In the genomic region with DNA sequence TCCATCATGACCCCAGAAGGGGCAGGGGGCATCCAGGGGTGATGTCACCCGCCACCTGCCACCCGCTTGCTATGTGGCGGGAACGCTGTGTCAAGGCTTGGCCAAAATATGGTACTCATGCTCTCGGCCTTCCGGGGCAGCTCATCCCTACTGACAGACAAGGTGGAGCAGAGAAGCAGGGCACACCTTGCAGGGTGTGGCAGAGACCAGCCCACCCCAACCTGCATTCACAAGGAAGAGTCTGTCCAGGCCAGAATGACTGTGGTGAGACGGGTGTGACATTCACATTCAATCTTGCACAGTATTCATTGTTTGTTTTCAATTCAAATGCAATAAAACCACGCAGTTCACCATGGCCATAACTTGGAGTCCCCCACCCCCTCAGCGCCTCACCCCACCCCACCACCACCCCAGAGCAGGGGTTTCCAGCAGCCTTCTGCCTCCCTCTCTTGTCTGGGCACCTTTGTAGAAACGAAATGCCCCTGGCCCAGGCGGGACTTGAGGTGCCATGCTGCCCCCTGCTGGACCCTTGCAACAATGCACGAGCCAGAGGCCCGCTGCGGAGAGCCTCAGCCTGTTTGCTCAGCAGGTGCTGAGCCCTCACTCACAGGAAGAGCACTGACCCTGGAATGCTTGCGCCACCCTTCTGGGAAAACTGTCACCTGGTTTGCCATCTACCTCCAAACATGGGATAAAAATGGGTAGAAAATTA, we compare ENCODE assay signal across 9 mouse cellular contexts. TPM values are rescaled to one million over a fixed set of nuclear protein-coding genes. Genes with fewer than 3 reads are reported as not detected.
DNase-seq lines count a peak whose midpoint lies in the region; ATAC-seq and TF ChIP-seq lines count a peak whose summit lies in the region.
"Had no signal": no experiment of that assay in that cellular context is flagged by ENCODE, and none has a peak within 500 bp of the region (broad histone marks: within the 10 kb centered on the region; RNA-seq: fewer than 3 reads in every experiment).

No protein-coding gene starts in this region.

- no peak overlapping the region for H3K27ac ChIP-seq in hindbrain, embryonic 11.5 days (ENCODE audit: low read depth, low read length)

- peaks cover 83% of the 10 kb centered on the region for H3K9me3 ChIP-seq in G1E (replicated peaks)
- no peaks in the 10 kb centered on the region for H3K9me3 ChIP-seq in hindbrain, embryonic 11.5 days (ENCODE audit: control insufficient read depth, low read length)

- no peak for TF ChIP-seq CTCF in G1E (IDR thresholded peaks at IDR 0.05; ENCODE audit: low read depth, low read length)

- WGBS in hindbrain, embryonic 11.5 days = 46% methylated on average over 15 of the region's 15 CpGs

- no peaks in the 10 kb centered on the region for H3K27me3 ChIP-seq in G1E (ENCODE audit: insufficient read depth, low read length)
- H3K27me3 ChIP-seq in hindbrain, embryonic 11.5 days (ENCODE audit: control insufficient read depth, insufficient read depth, low read length) = no peaks in the 10 kb centered on the region

- ATAC-seq in G1E (ENCODE audit: extremely low read depth, insufficient number of reproducible peaks, low FRiP score, poor library complexity, severe bottlenecking) = no peak
- ATAC-seq in frontal cortex, adult (ENCODE audit: low TSS enrichment) = peak; percentile 83
- ATAC-seq in hindbrain, embryonic 11.5 days (ENCODE audit: low FRiP score) = peak; percentile 73

- H3K4me2 ChIP-seq in hindbrain, embryonic 11.5 days (replicated peaks; ENCODE audit: low read depth, low read length) = no peak overlapping the region

- DNase-seq in G1E (ENCODE audit: low spot score) = no peak
- DNase-seq in cerebellum, adult 18-20 months = peak; percentile 47 to 74
- DNase-seq in hindbrain, embryonic 11.5 days (ENCODE audit: low spot score) = peak; percentile 92
- DNase-seq in layer of hippocampus, adult 9-11 months = peak; percentile 42
- peak; percentile 72 for DNase-seq in lung, postnatal 25 days (ENCODE audit: low spot score)
- DNase-seq in retina, embryonic 14.5 days (ENCODE audit: low spot score) = peak; percentile 95
- peak; percentile 87 for DNase-seq in thymus, postnatal 25 days

- H3K9ac ChIP-seq in hindbrain, embryonic 11.5 days (ENCODE audit: low read depth, low read length) = no peak overlapping the region

- H3K4me1 ChIP-seq in G1E (ENCODE audit: insufficient read depth, low read depth, low read length) = no peaks in the 10 kb centered on the region
- no peaks in the 10 kb centered on the region for H3K4me1 ChIP-seq in hindbrain, embryonic 11.5 days (replicated peaks; ENCODE audit: control insufficient read depth, insufficient read depth, low read length)

- no peaks in the 10 kb centered on the region for H3K36me3 ChIP-seq in G1E (replicated peaks)
- H3K36me3 ChIP-seq in hindbrain, embryonic 11.5 days (ENCODE audit: control insufficient read depth, insufficient read depth, low read length) = no peaks in the 10 kb centered on the region

- peak overlapping the region; percentile 31; the same call in 1 of the 2 replicates for H3K4me3 ChIP-seq in G1E (ENCODE audit: low read depth, low read length)
- H3K4me3 ChIP-seq in hindbrain, embryonic 11.5 days (ENCODE audit: low read depth, low read length) = no peak overlapping the region

RNA-seq across cellular contexts. Expression of a gene that starts 23.8 kb away (rescaled TPM):
- not detected in 2 replicates for total RNA-seq in G1E (2014; fragmentation: Nextera tagmentation)
- not detected in 2 replicates for total RNA-seq in G1E (2017)
- polyA plus RNA-seq in G1E (2012) = not detected in 2 replicates
- polyA plus RNA-seq in hindbrain, embryonic 11.5 days (2014; fragmentation: Nextera tagmentation; extraction: Ambion mirVana) = not detected in 2 replicates
- polyA plus RNA-seq: large intestine, adult 2 months had no signal

RNA-seq across cellular contexts. Expression of a gene that starts 32.0 kb away (rescaled TPM):
- not detected in 2 replicates for total RNA-seq in G1E (2014; fragmentation: Nextera tagmentation)
- total RNA-seq in G1E (2017) = not detected in 2 replicates
- polyA plus RNA-seq in G1E (2012) = not detected in 2 replicates
- polyA plus RNA-seq in hindbrain, embryonic 11.5 days (2014; fragmentation: Nextera tagmentation; extraction: Ambion mirVana) = not detected in 2 replicates
- polyA plus RNA-seq: large intestine, adult 2 months had no signal
